Mouse (Mus musculus) hindbrain, postnatal 0 days (tissue): ENCODE measurements at regions not wholly inside any gene's neighbourhood (a gene's known extent, or its start where the extent isn't known, plus 50 kb on each side); places are given as distances from the start of the nearest gene placed in this dataset.

Experiments used
- ATAC-seq: fragments of 200-750 bp; cut with Nextera tagmentation; 2 replicates; pipeline ENCODE4 v1.8.0; 2017; ENCODE audit warnings: mild to moderate bottlenecking, moderate TSS enrichment, moderate library complexity
- DNase-seq: peaks from one replicate; pipeline ENCODE4 v3.0.0-alpha.2; 2015; ENCODE audit warnings: low spot score
- H3K27ac ChIP-seq: fragments of 300-500 bp; sonication (generic); 2 replicates; pipeline ENCODE4 v1.5.1; 2014; ENCODE audit warnings: mild to moderate bottlenecking
- H3K27me3 ChIP-seq: fragments of 300-500 bp; sonication (generic); 2 replicates; pipeline ENCODE4 v1.6.1; 2014; ENCODE audit warnings: low read length, mixed read lengths; ENCODE audit not compliant: insufficient read depth
- H3K36me3 ChIP-seq: fragments of 300-500 bp; sonication (generic); 2 replicates; pipeline ENCODE4 v1.6.1; 2014; ENCODE audit warnings: low read length, mixed read lengths; ENCODE audit not compliant: insufficient read depth
- H3K4me1 ChIP-seq: fragments of 300-500 bp; sonication (generic); 2 replicates; pipeline ENCODE4 v1.6.1; 2014; ENCODE audit warnings: antibody characterized with exemption, low read length, mixed read lengths; ENCODE audit not compliant: insufficient read depth
- H3K4me2 ChIP-seq: fragments of 300-500 bp; sonication (generic); 2 replicates; pipeline ENCODE4 v1.6.1; 2014; ENCODE audit warnings: low read depth, mild to moderate bottlenecking, low read length, moderate library complexity, mixed read lengths
- H3K4me3 ChIP-seq: fragments of 300-500 bp; sonication (generic); 2 replicates; pipeline ENCODE4 v1.5.1; 2014; ENCODE audit warnings: low read length
- H3K9ac ChIP-seq: fragments of 300-500 bp; sonication (generic); replicated peaks from 2 replicates; pipeline ENCODE4 v1.6.1; 2014; ENCODE audit warnings: mild to moderate bottlenecking, low read length, moderate library complexity, mixed read lengths
- H3K9me3 ChIP-seq: fragments of 300-500 bp; sonication (generic); 2 replicates; pipeline ENCODE4 v1.6.1; 2016; ENCODE audit warnings: low read length, mixed read lengths
- CTCF ChIP-seq: IDR thresholded peaks from 2 replicates; pipeline ENCODE4 v1.5.1; 2016; ENCODE audit warnings: antibody characterized with exemption, control low read depth, low read depth
- WGBS: fragments of 180-500 bp; shearing (Covaris S2); extraction: QIAGEN DNeasy Blood & Tissue Kit; methylation state at CpG from one replicate; pipeline ENCODE4 v1.1.7; 2014; 5-methylcytosine and 5-hydroxymethylcytosine counted together

DNA sequence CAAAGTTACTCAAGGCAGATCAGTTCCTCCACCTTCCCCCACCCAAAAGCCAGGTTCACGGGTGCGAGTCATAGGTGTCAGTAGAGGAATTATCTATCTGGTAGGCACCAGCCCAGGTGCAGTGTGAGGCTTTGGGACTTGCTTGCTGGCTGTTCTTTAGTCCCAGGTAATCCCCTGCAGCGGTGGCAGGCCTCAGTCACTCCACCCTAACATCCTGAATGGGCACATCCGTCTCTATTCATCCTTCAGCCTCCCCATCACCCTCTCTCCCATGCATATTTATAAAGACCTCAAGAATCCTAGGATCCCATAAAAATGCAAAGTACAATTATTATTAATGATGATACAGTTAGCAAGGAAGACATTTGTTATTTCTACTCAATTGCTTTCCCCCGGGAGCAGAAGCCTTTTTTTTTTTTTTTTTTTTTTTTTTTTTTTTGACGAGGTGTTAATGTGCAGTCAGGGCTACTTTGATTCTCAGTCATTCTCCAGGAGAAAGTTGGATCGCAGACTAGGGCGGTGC is 389.1 kb downstream of the Sorl1 start:
- H3K4me2 ChIP-seq = peak overlapping the region; percentile 70
- WGBS = 16% methylated on average over 8 of the region's 8 CpGs
- ATAC-seq (no peak), DNase-seq (no peak)
- TF ChIP-seq CTCF = no peak
- peak overlapping the region; percentile 34 for H3K4me3 ChIP-seq
- H3K36me3 ChIP-seq = no peaks in the 10 kb centered on the region
- no peaks in the 10 kb centered on the region for H3K27me3 ChIP-seq
- no peaks in the 10 kb centered on the region for H3K9me3 ChIP-seq
- peaks cover 16% of the 10 kb centered on the region; the same call in 1 of the 2 replicates for H3K4me1 ChIP-seq
- peak overlapping the region; percentile 96 for H3K27ac ChIP-seq
- peak overlapping the region; percentile 49 for H3K9ac ChIP-seq

- TF ChIP-seq CTCF = no peak
- WGBS = 76% methylated on average over 4 of the region's 4 CpGs
- H3K9ac ChIP-seq = no peak overlapping the region
Measured at GRCm38 (mm10) chr9:41721609-41722008, 402.5 kb downstream of the Sorl1 start.

GRCm38 (mm10) chr9:41715231-41715630 is 408.9 kb downstream of the Sorl1 start:
- Histone ChIP-seq H3K9ac (no peak overlapping the region), H3K4me2 (no peak overlapping the region), H3K4me3 (no peak overlapping the region), H3K27me3 (no peaks in the 10 kb centered on the region), H3K36me3 (no peaks in the 10 kb centered on the region), H3K27ac (no peak overlapping the region), H3K4me1 (no peaks in the 10 kb centered on the region), H3K9me3 (no peaks in the 10 kb centered on the region)
- ATAC-seq (no peak), DNase-seq (peak; percentile 46)
- TF ChIP-seq CTCF = no peak

More at GRCm38 (mm10) chr9:41721609-41722008, 402.5 kb downstream of the Sorl1 start:
- Histone ChIP-seq H3K27ac (no peak overlapping the region), H3K27me3 (no peaks in the 10 kb centered on the region), H3K36me3 (no peaks in the 10 kb centered on the region), H3K4me3 (no peak overlapping the region), H3K4me2 (no peak overlapping the region), H3K9me3 (no peaks in the 10 kb centered on the region), H3K4me1 (no peaks in the 10 kb centered on the region)
- ATAC-seq (no peak), DNase-seq (no peak)

DNA sequence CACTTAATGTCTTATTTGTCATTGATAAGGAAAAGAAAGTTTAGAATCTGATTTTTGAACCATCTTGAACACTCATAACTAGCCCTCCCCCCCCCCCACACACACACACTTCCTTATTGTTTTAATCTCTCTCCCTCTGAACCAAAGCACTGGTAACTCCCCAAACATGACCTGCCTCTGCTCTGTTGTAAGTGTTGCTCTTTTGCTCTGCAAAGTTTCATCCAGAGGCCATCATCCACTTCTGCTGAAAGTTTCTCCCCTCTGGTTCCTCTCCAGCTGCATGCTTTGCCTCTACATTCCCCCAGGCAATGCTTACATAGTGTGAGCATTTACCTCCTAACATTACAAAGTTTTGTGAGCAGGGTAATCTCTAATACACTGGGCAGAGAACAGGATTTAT is 418.1 kb downstream of the Sorl1 start:
- H3K9me3 ChIP-seq = no peaks in the 10 kb centered on the region
- no peak overlapping the region for H3K27ac ChIP-seq
- no peaks in the 10 kb centered on the region for H3K27me3 ChIP-seq
- no peaks in the 10 kb centered on the region for H3K4me1 ChIP-seq
- H3K4me2 ChIP-seq = no peak overlapping the region
- H3K4me3 ChIP-seq = no peak overlapping the region
- H3K9ac ChIP-seq = no peak overlapping the region
- TF ChIP-seq CTCF = no peak
- ATAC-seq = no peak
- no peaks in the 10 kb centered on the region for H3K36me3 ChIP-seq
- DNase-seq = no peak

- no peaks in the 10 kb centered on the region for H3K27me3 ChIP-seq
- peaks cover 4% of the 10 kb centered on the region; the same call in 1 of the 2 replicates for H3K4me1 ChIP-seq
- H3K9me3 ChIP-seq = no peaks in the 10 kb centered on the region
- WGBS = 41% methylated on average over 8 of the region's 8 CpGs
- no peak overlapping the region for H3K4me2 ChIP-seq
- H3K9ac ChIP-seq = no peak overlapping the region
- no peak for ATAC-seq
- DNase-seq = peak; percentile 38
- no peak overlapping the region for H3K4me3 ChIP-seq
- no peak overlapping the region for H3K27ac ChIP-seq
- no peak for TF ChIP-seq CTCF
- H3K36me3 ChIP-seq = no peaks in the 10 kb centered on the region
Measured at GRCm38 (mm10) chr9:41705461-41705903, 418.6 kb downstream of the Sorl1 start.

DNA sequence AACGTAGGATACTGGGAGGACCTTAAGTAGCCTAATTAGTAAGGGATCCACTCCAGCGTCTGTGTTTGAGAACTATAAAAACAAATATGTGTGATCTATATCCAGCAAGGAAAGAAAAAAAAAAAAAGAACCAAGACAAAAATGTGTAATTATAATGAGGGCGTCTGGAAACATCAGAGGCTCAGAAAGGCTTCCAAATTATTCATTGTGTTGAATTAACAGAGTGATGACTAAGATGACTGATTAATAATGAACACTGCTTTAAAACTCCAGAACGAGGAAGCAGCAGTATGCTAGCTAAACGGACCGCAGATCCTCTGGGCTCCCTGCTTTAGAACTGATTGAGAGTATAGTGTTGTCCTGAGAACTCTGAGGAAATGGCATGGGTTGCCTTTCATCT is 421.0 kb downstream of the Sorl1 start:
- Histone ChIP-seq H3K36me3 (no peaks in the 10 kb centered on the region), H3K9ac (no peak overlapping the region), H3K9me3 (no peaks in the 10 kb centered on the region), H3K4me1 (peaks cover 8% of the 10 kb centered on the region), H3K4me2 (no peak overlapping the region), H3K27ac (no peak overlapping the region), H3K4me3 (no peak overlapping the region), H3K27me3 (no peaks in the 10 kb centered on the region)
- WGBS = 73% methylated on average over 6 of the region's 6 CpGs
- no peak for TF ChIP-seq CTCF
- no peak for DNase-seq
- no peak for ATAC-seq

DNA sequence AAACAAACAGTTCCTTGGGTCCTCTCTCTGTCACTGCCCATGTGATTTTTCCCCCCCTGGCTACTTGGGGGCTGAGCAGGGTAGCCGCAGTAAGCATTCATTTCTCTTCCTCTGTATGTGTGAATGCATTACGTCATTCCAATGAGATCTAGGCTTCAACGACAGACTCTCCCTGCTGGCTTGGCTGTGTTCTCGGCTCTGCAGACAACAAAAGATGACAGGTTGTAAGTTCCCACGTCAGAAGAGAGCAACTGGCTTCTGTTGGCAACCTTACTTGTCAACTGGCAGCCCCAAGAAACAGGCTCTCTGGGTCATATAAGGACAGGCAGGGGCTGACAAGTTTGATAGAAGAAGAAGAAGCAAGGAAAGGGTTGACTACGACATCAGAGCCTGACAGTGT is 423.4 kb downstream of the Sorl1 start:
- no peak overlapping the region for H3K9ac ChIP-seq
- no peak overlapping the region for H3K4me3 ChIP-seq
- no peaks in the 10 kb centered on the region for H3K9me3 ChIP-seq
- DNase-seq (peak; percentile 58), ATAC-seq (peak; percentile 70)
- no peak overlapping the region for H3K27ac ChIP-seq
- 13% methylated on average over 6 of the region's 6 CpGs for WGBS
- H3K4me1 ChIP-seq = peaks cover 15% of the 10 kb centered on the region
- no peak for TF ChIP-seq CTCF
- no peak overlapping the region for H3K4me2 ChIP-seq
- H3K36me3 ChIP-seq = no peaks in the 10 kb centered on the region
- H3K27me3 ChIP-seq = no peaks in the 10 kb centered on the region
